Mouse (Mus musculus) adipose tissue, adult 10 weeks (tissue): ENCODE data around the gene Maz. TPM values are rescaled to one million over a fixed set of nuclear protein-coding genes. Genes with fewer than 3 reads are reported as not detected.

ENCODE experiments used
- polyA plus RNA-seq: library from polyadenylated mRNA; stranded (reverse); fragments of 350-450 nt; fragmentation: Illumina TruSeq; extraction: RNeasy Lipid Tissue Mini Kit (QIAGEN cat#74804); gene quantifications from one replicate; pipeline ENCODE4 v1.2.3, GENCODE M21; 2014; ENCODE audit warnings: low read depth, low replicate concordance

Maz gene
- 78.3 TPM for polyA plus RNA-seq

DNA sequence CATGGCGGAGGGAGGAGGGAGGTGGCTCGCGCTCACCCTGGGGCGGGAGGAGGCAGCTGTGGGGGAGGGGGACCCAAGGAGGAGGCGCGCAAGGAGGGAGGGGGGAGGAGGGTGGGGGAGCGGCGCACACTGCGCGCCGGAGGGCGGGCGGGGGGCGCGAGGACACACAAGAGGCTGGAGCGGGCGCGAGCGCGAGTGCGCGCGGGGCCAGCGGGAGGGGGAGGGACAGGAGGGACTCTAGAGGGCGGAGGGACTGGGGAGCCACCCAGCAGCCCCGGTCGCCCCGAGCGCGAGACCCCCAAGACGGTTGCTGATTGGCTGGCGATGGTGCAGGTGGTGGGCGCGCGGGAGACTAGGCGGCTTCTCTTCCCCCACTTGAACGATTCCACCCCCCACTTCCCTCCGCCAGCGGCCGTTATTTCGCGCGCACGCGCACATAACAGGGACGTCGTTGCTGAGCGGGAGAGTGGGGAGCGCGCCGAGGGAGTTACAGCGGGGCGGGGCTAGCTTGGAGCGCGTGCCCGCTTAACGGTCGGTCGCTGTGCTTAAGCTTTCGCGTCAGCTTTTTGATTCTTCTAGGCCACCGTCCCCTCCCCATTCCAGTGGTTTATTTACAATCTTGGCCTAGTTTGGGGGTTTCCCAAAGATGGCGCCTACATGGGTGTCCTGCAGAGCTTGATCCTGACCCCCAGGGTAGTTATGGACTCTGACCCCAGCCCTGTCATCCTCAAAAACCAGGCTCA lies at the start of gene Maz:
TSS of gene Maz (minus strand) at position 54 of the 743 bp plus-strand sequence.

DNA sequence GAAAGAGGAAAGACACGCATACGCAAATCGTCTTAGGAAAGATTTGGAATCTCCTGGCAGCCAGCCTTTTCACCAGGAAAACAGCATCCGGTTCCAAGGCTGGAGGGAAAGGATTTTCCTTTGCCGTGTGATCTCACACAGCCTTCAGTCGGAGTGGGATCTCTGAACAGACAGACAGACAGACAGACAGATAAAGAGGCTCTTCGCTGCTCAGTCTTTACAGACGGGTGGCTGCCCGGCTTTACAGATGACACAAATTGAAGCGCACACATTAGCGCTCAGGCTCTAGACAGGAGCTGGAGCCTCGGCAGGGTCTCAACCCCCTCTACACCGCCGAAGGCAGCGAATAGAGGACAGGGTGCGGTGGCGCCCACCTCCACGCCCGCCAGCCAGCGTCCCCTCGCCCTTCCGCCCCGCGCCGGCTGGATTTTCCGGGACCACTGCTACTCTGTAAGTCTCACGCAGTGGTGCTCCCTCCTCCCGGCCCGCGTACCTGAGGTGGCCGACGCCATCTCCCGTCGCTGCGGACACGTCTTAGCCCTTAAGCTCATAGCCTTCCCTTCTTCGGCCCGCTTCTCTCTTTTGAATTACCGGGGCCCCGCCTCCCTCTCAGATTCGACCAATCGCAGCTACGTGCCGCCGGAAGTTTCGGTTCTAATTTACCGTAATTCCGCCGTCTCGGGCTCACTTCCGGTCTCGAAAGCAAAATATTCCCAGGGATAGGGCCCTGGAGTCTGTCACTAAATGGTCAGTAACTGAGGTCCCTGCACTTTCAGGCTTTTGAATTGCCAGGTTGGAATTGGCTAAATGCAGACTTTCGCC lies 15.2 kb upstream of the Maz start, which contains the start of gene Kif22:
TSS of gene Kif22 (minus strand) at position 621 of the 822 bp plus-strand sequence.

DNA sequence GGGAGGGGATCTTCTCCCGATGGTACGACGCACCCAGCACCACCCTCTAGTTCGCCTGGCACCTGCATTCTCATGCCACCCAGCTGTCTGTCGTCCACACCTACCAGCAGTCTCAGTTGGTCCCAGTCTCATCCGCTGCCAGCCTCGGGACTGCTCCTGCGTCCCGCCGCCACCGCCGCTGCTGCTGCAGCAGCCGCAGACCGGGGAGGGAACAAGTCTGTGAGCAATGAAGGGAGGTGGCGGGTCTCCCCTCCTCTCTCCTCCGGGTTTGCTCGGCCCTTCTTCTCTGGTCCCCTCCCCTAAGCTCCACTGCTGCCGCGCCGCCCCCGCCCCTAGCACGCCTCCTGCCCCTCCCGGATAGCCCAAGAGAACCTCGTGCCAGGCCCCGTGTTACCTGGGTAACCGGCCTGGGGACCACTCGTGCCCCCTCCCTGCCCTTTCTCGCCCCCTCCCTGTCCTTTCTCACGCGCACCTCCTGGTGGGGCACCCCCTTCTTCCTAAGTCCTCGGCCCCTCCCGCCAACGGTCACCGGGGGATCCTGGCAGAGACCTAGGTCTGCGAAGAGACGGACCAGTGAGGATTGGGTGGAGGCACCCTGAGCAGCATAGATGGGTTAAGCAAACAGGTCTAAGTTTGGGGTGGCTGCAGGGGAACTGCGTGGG lies 5.8 kb downstream of the Maz start, which contains the start of the genes Gm42742 and Prrt2:
TSS of gene Gm42742 (minus strand) at position 197 of the 662 bp plus-strand sequence.
TSS of gene Prrt2 (minus strand) at position 311 of the 662 bp plus-strand sequence.

GRCm38 (mm10) chr7:127016971-127017949 lies 9.6 kb downstream of the Maz start, which contains the start of gene Pagr1a:
Gene Pagr1a, minus strand, starts transcription at chr7:127017352.

DNA sequence TGATC lies 10.6 kb downstream of the Maz start, which contains the start of gene Pagr1b:
TSS of gene Pagr1b (minus strand) at position 4 of the 5 bp plus-strand sequence.

GRCm38 (mm10) chr7:127014320-127014719 lies 12.5 kb downstream of the Maz start, which contains the start of gene Mvp:
Gene Mvp, minus strand, starts transcription at chr7:127014621.

DNA sequence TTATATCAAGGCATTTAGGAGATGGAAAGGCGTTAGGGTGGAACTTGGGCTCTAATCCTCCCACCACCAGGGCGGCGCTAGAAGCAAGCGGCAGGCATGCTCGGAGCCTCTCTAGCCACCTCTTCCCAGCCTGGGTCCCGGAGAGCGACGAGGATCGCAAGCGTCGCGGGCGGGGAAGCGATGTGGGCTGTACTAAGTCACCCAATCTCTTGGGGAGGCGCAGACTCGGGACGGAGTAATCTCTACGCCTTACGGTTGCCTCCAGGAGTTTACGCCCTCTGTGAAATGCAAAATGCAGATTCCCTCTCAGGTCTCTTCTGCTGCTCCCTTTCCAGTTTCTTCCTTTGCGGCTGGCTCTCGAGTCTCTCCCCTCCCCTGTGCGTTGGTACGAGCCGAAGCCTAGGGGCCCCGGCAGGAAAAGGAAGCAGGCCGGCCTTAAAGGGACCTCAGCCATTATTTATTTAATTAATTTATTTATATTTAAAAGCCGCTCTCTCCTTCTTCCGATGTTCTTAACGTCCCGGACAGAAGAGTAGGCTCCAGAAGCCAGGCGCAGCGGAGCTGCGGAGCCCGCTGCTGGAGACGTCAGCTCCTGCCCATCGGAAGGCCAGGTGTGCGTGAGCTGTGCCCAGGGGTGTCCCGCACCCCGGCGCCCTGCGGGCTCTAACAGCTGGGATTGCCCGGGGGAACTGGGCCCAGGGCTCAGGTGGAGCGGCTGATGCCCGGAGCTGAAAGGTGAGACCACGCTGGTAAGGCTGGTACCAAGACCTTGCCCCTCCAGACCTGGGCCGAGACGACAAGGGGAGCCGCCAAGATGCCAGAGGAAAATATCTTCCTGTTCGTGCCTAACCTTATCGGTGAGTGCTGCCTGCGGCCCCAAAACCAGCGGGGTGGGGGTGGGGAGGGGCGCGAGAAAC lies 50.6 kb downstream of the Maz start, which contains the start of gene Cdiptos:
TSS of gene Cdiptos (minus strand) at position 149 of the 917 bp plus-strand sequence.

DNA sequence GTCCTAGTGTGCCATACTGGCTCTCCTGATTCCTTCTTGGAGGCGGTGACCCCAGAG lies 51.1 kb downstream of the Maz start, which contains the start of gene Cdipt:
TSS of gene Cdipt (plus strand) at position 22 of the 57 bp plus-strand sequence.

Other genes starting within 250 kb of the Maz start
- 1.4 TPM for gene Tbx6, start 245.6 kb downstream of the Maz start, polyA plus RNA-seq
- 76.2 TPM for gene Ppp4c, start 234.5 kb downstream of the Maz start, polyA plus RNA-seq
- gene Fam57b, start 229.4 kb downstream of the Maz start, polyA plus RNA-seq: 5.7 TPM
- gene 4930451I11Rik, start 195.4 kb downstream of the Maz start, polyA plus RNA-seq: 1.2 TPM
- not detected for gene Doc2a, start 179.6 kb downstream of the Maz start, polyA plus RNA-seq
- gene Hirip3, start 165.1 kb downstream of the Maz start, polyA plus RNA-seq: 20.1 TPM
- gene Ino80e, start 164.7 kb downstream of the Maz start, polyA plus RNA-seq: 32.6 TPM
- 53.1 TPM for gene Taok2, start 142.3 kb downstream of the Maz start, polyA plus RNA-seq
- gene Tmem219, start 104.1 kb downstream of the Maz start, polyA plus RNA-seq: 58.2 TPM
- 12.5 TPM for gene Kctd13, start 98.2 kb downstream of the Maz start, polyA plus RNA-seq
- 0.30 TPM for gene Asphd1, start 77.5 kb downstream of the Maz start, polyA plus RNA-seq
- 1.5 TPM for gene Sez6l2, start 76.5 kb downstream of the Maz start, polyA plus RNA-seq
- 96.0 TPM for gene Cdipt, start 51.1 kb downstream of the Maz start, polyA plus RNA-seq
- 29.3 TPM for gene Cdiptos, start 50.9 kb downstream of the Maz start, polyA plus RNA-seq
- gene Mvp, start 12.4 kb downstream of the Maz start, polyA plus RNA-seq: 50.9 TPM
- gene Pagr1b, start 10.6 kb downstream of the Maz start, polyA plus RNA-seq: 1.6 TPM
- gene Pagr1a, start 9.7 kb downstream of the Maz start, polyA plus RNA-seq: not detected
- 26.3 TPM for gene Gm42742, start 5.9 kb downstream of the Maz start, polyA plus RNA-seq
- 2.7 TPM for gene Prrt2, start 5.8 kb downstream of the Maz start, polyA plus RNA-seq
- gene Kif22, start 15.4 kb upstream of the Maz start, polyA plus RNA-seq: 3.2 TPM
- gene Zg16, start 60.3 kb upstream of the Maz start, polyA plus RNA-seq: 1.4 TPM
- 12.4 TPM for gene AI467606, start 64.3 kb upstream of the Maz start, polyA plus RNA-seq
- gene Qprt, start 95.2 kb upstream of the Maz start, polyA plus RNA-seq: 1.2 TPM
- 1.4 TPM for gene Spn, start 110.8 kb upstream of the Maz start, polyA plus RNA-seq
- 52.6 TPM for gene Cd2bp2, start 169.0 kb upstream of the Maz start, polyA plus RNA-seq
- 27.7 TPM for gene Tbc1d10b, start 181.4 kb upstream of the Maz start, polyA plus RNA-seq
- gene Mylpf, start 181.9 kb upstream of the Maz start, polyA plus RNA-seq: 4.2 TPM
- gene Zfp553, start 206.0 kb upstream of the Maz start, polyA plus RNA-seq: 14.2 TPM
- 11.1 TPM for gene Sept1, start 206.1 kb upstream of the Maz start, polyA plus RNA-seq
- gene Zfp771, start 217.2 kb upstream of the Maz start, polyA plus RNA-seq: 20.6 TPM
- gene Dctpp1, start 233.7 kb upstream of the Maz start, polyA plus RNA-seq: 31.2 TPM
- 34.8 TPM for gene Sephs2, start 247.0 kb upstream of the Maz start, polyA plus RNA-seq